Comparison of ENCODE assay signal across 18 mouse cellular contexts in the genomic region with DNA sequence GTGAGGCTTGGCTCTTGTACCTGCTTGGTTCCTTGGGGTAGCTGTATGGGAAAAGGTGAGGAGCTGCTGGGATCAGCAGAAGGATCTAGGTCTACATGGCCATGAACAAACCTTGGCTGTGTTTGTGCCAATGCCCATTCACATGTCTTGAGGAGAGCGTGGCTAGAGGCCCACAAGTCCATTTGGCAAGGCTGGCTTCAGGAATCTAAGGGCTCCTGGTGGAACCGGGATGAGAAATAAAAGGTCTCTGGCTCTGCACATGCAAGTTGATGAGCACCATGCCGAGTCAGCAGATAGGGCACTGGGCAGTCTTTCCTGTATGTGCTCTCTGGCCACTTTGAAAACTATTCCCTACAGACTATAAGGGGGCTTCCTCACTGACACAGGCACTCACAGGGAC.
"Had no signal": no experiment of that assay in that cellular context is flagged by ENCODE, and none has a peak within 500 bp of the region (broad histone marks: within the 10 kb centered on the region; RNA-seq: fewer than 3 reads in every experiment).

No protein-coding gene starts in this region.

- H3K4me2 ChIP-seq: kidney, embryonic 15.5 days; limb, embryonic 13.5 days; liver, embryonic 12.5 days; liver, embryonic 15.5 days; lung, embryonic 15.5 days; midbrain, embryonic 13.5 days had no signal

- H3K9me3 ChIP-seq: limb, embryonic 10.5 days; liver, embryonic 12.5 days; liver, embryonic 15.5 days; lung, embryonic 15.5 days; midbrain, embryonic 13.5 days had no signal

- H3K27ac ChIP-seq: kidney, embryonic 15.5 days; limb, embryonic 10.5 days; limb, embryonic 13.5 days; liver, embryonic 12.5 days; liver, embryonic 15.5 days; lung, embryonic 15.5 days; midbrain, embryonic 10.5 days; midbrain, embryonic 13.5 days had no signal

- H3K27me3 ChIP-seq: kidney, embryonic 15.5 days; limb, embryonic 13.5 days; lung, embryonic 15.5 days; midbrain, embryonic 13.5 days had no signal

- H3K9ac ChIP-seq: kidney, embryonic 15.5 days; limb, embryonic 13.5 days; liver, embryonic 12.5 days; liver, embryonic 15.5 days; lung, embryonic 15.5 days; midbrain, embryonic 13.5 days had no signal

- DNase-seq: kidney, postnatal 10 days; kidney, postnatal 36 days; liver; lung, adult 18-20 months; lung, postnatal 10 days; lung, postnatal 36 days; thymus, adult 18-20 months; thymus, postnatal 14 days; thymus, postnatal 4 days had no signal

- H3K4me1 ChIP-seq: liver, embryonic 12.5 days; liver, embryonic 15.5 days; lung, embryonic 15.5 days; megakaryocyte, embryonic 14.5 days had no signal

- H3K4me3 ChIP-seq: kidney, embryonic 15.5 days; limb, embryonic 10.5 days; limb, embryonic 13.5 days; liver, embryonic 12.5 days; liver, embryonic 15.5 days; lung, embryonic 15.5 days; megakaryocyte, embryonic 14.5 days; midbrain, embryonic 10.5 days; midbrain, embryonic 13.5 days had no signal

- ATAC-seq: liver, embryonic 12.5 days; midbrain, embryonic 13.5 days had no signal

- H3K36me3 ChIP-seq: kidney, embryonic 15.5 days; limb, embryonic 10.5 days; limb, embryonic 13.5 days; liver, embryonic 12.5 days; liver, embryonic 15.5 days; lung, embryonic 15.5 days; midbrain, embryonic 10.5 days; midbrain, embryonic 13.5 days had no signal
